Mouse (Mus musculus): Measurements from ENCODE around the gene Snx27.

The Snx27 gene

GRCm38 (mm10) chr3:94477444-94477843 is 105.1 kb downstream of the Snx27 start:
- DNase-seq (ENCODE audit: low read depth, low spot score): no peak

- DNase-seq (ENCODE audit: low read depth, low spot score): no peak
Measured at GRCm38 (mm10) chr3:94476301-94477035, 106.0 kb downstream of the Snx27 start.

DNA sequence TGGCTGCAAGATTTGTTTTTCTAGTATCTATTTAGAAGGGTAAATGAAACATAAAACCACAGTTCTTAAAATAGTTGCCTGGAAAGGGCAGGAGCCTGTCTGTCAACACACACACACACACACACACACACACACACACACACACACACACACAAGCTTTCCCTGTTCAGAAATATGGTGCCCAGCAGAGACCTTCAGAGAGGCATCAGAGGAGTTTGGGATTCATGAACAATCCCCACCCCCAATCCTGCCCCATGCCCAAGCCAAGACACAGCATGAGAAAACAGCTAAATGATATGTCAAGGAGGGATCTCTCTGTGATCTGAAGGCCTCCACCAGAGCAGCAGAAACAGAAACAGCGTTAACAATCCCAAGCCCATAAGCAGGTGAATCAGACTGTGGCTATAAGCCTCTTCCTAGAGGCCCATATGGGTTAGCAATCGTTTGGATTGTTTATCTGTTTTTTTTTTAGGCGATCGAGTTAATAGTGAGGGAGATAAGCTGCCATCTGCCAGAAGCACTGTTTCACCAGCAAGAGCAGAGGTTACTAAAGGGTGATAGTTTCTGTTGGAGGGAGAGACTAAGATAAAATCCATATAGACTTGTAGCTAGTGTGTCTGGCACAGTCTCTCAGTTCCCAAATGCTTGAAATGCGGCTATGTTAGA is 108.8 kb downstream of the Snx27 start:
- DNase-seq (ENCODE audit: low read depth, low spot score): no peak

DNA sequence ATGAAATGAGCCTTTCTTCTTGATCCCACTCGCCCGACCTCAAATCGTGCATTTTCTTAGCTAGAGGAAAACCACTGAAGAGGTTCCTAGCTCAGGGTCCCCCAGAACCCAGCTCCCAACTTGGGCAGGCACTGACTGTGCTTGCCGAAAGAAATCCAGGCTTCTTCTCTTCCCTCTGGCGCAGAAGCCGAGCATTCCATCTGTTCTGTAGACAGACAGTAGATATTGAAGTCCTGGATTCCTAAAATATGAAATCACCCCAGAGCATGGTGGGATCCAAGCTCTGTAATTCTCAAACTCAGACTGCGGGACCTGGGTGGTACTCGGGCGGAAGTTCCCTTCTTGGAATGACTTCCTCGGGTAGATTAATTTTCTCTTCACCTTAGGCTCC is 109.4 kb downstream of the Snx27 start:
- no peak for DNase-seq (ENCODE audit: low read depth, low spot score)

- no peak for DNase-seq (ENCODE audit: low read depth, low spot score)
Measured at GRCm38 (mm10) chr3:94472447-94473114, 109.9 kb downstream of the Snx27 start.

DNA sequence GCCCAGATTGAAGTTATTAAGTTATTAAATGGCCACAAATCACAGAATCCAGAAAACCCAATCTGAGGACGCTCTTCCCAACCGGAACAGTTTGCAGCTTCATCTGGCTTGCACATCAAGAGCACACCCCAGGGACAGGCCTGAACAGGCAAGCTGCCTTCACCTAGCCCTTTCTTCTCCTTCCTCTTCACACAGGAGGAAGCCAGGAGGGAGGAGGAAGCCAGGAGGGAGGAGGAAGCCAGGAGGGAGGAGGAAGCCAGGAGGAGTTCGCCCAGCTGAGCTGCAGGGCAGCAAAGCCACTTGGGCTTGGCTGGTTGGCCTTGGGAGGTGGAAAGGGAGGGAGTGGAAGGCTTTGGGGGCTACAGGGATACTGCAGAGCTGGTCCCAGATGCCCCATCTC is 113.6 kb downstream of the Snx27 start:
- DNase-seq (ENCODE audit: low read depth, low spot score): no peak

- DNase-seq (ENCODE audit: low read depth, low spot score): no peak
Measured at GRCm38 (mm10) chr3:94465632-94466430, 116.7 kb downstream of the Snx27 start.

DNA sequence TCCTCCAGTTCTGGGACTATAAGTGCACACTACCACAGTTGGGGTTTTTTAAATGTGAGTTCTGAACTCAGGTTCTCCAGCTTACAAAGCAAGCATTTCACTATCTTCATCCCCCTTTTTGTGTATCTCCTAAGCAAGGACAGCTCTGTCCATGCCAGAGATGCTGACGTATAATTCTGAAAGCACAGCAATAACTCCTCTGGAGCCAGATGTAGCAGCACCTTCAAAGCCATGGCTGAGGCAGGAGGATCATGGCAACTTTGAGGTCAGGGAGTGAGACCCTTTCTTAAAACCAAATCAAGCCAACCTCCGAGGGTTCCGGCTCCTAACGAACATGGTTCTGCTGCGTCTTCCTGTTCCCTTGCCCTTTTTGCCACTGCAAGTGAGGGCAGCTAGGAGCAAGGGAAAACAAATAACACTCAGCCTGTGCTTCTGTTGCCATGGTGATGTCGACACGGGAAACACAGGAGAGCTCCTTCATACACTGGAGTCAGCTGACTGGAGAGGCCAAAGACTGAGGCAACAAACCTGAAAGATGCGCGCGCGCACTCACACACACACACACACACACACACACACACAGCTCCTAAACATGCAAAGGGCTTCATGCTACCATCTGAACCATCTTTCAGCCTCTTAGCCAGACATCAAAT is 118.5 kb downstream of the Snx27 start:
- DNase-seq (ENCODE audit: low read depth, low spot score): no peak

DNA sequence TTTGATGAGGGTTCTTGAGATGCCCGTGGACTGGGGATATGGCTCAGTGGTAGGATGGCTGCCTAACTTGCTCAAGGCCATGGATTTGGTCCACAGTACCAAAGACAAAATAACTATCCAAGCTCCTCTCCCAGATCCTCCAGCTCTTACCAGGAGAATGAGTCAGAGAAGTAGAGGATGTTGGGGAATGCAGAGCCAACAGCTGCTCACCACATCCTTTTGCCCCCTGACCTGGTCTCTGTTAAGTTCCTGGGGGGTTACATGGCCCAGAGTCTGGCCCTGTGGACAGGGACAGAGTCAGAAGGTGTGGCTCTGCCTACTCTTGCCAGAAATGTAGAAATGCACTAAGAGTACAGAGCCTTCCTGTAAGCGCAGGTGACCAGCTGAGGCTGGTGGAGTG is 122.7 kb downstream of the Snx27 start:
- DNase-seq (ENCODE audit: low read depth, low spot score): no peak

DNA sequence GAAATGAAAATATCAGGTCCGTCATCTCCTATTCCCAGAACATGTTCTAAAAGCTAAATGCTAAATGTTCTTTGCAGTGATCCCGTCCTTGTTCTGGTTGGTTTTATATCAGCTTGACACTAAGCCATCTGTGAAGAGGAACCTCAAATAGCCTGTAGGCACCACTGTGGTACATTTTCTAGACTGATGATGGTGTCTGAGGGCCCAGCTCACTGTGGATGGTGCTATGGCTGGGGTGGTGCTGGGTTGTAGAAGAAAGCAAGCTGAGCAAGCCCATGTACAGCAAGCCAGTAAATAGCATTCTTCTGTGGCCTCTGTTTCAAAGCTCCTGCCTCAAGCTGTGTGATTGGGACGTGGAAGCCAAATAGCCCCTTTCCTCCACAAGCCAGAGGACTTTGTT is 125.5 kb downstream of the Snx27 start:
- DNase-seq (ENCODE audit: low read depth, low spot score): no peak

- DNase-seq (ENCODE audit: low read depth, low spot score): peak; percentile 69
Measured at GRCm38 (mm10) chr3:94456529-94457000, 126.0 kb downstream of the Snx27 start.

DNA sequence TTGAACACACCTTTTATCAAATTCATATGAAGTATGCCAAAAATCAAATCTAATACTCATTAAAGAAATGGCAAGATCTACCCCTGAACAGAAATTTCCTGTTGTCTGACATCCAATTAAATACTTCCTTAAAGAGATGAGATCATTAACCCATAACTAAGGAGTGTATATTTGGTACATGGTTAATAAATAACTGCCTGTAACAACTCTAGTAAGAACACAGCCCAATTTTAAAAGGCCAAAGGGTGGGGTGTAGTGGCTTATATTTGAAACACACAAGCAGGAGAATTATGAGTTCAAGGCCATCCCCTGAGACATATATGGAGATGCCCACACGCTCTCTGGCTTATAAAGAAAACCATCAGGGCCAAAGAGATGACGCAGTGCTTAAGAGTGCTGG is 133.1 kb downstream of the Snx27 start:
- DNase-seq (ENCODE audit: low read depth, low spot score): no peak

Data from c-Kit-negative CD71-positive TER-119-positive erythroid progenitor cells, embryonic 14.5 days (primary cell).